Mouse (Mus musculus) retina, postnatal 7 days (tissue): Measurements from ENCODE around the gene Lgals12.

ENCODE experiments used
- DNase-seq: peaks from one replicate; pipeline ENCODE4 v3.0.0-alpha.2; 2012; ENCODE audit warnings: low read depth, low spot score

Lgals12 gene

GRCm38 (mm10) chr19:7606801-7607689 lies at the start of gene Lgals12:
Gene Lgals12, minus strand, starts transcription at chr19:7607193.
- DNase-seq, result no peak

GRCm38 (mm10) chr19:7648913-7649666 lies 42.1 kb upstream of the Lgals12 start:
- no peak for DNase-seq

GRCm38 (mm10) chr19:7633786-7634185 lies 26.8 kb upstream of the Lgals12 start:
- DNase-seq, result no peak

- no peak for DNase-seq
Observed at GRCm38 (mm10) chr19:7633021-7633420, 26.0 kb upstream of the Lgals12 start.

DNA sequence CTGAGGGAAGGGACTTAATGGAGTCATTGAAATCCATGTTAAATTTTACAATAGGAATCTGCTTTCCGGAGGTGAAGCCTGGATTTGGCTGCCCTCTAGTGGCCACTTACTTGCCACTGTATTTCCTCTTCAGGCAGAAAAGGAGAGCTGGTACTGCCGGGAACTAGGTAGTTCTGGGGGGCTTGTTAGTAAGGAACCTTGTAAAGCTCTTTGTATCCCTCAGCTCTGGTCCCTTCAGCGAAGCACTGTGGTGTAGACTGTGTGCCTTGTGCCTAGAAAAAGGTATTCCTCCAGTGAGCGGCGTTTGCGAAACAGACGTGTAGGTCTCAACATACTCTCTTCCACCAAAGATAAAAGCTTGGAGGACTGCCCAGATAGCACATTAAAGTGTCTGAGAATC lies 10.7 kb upstream of the Lgals12 start:
- no peak for DNase-seq

DNA sequence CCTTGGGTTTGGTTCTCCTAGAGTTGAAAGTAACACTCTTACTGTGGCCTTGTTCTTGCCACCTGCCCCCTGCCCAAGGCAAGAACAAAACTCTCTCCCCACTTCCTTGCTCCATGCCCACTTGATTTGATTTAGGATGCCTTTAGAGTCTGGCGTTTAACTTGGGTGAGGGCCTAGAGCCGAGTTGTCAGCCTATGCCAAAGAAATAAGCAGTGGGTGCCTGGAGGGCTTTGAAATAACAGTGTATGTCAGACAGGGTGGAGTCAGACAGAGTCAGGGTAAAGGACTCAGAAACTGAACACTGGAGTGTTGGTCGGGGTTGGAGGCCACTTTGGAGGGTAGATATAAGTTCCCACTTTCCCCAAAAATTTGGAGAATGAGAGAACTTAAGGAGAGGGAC lies 10.1 kb upstream of the Lgals12 start:
- no peak for DNase-seq

DNA sequence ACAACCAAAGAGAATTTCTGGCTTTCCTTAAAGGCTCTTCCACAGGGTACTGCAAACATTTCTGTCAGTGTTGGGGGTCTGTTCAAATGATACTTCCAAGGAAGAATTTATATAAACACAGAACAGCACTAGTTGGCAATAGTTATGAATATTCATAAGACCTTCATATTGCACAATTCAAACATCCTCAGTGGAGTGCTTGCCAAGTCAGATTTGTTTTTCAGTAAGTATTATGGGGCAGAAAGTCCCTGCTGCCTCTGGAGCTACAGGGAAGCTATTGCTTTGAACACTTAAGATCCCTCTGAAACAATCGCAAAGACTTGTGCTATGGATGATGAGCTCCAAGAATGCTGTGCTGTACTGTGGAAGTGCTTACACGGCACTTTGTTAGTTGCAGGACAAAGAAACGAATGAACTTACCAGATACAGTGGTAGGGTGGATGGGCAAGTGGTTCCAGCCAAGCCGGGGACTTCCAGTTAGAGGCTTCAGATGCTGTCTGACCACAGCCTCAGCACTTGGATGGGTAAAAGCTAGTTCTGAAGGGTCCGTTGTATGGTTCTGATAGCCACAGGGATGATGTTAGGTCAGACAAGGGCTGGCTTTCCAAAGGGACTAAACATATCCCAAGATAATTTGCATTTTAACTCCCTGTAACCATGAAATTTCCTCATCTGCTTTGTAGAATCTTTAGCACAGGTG lies 9.4 kb upstream of the Lgals12 start:
- no peak for DNase-seq

DNA sequence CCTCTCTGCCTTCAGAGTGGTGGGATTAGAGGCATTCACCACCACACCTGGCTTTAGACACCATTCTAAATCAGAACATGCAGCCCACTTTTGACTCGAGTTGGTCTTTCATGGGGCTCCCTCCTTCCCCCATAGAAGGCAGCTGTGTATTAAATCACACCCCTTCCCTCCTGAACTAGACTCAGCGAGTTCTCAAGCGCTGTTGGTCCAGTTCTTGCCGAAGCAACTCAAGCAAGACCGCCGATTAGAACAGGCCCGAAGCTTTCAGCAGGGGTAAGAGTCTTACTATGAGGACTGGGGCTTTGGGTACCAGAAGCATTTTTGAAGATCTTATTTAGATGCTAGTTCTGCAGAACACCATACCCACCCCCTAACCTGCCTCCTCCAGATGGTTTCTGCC lies 6.2 kb upstream of the Lgals12 start:
- DNase-seq, result no peak

GRCm38 (mm10) chr19:7611942-7612757 lies 5.2 kb upstream of the Lgals12 start, which contains the start of gene Hrasls5:
Gene Hrasls5, plus strand, starts transcription at chr19:7612541.
- DNase-seq, result no peak

DNA sequence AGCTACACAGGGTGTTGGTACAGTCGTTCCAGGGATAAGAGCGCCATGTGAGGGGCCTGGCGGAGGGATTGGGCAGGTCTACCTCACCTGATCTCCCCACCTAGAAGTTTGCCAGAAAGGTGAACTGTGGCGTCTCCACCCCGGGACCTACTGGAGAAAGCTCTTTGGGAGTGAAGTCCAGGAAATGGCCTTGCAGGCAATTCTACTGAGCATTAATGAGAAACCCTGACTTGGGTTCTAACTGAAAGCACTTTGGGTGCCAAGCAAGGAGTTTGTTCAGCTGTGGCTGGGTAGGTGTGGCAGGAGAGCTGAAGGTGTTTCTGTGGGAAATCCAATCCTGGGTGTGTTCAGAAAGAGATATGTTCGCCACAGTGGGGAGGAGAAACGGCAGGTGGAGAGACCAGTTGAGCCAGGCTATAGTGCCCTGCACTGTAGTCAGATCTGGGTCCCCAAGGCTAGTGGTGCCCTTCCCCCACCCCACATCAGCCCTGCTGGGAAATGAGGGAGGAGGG lies 753 bp upstream of the Lgals12 start:
- no peak for DNase-seq

GRCm38 (mm10) chr19:7605930-7606783 lies 836 bp downstream of the Lgals12 start:
- DNase-seq, result no peak

DNA sequence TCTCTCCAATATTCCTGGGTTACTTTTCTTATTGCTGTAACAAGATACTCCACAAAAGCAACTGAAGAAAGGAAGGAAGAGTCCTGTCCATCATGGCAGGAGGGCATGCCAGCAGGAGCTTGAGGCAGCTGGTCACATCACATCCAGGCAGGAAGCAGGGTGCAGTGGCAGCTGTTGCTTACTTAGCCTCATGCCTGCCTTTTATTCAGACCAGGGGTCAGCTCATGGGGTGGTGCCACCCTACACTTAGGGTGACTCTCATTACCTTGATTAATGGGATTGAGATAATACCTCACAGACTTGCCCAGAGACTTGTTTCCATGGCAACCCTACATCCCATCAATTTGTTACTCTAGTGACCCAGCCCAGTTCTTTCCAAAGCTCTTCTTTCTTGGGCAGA lies 2.0 kb downstream of the Lgals12 start:
- DNase-seq, result no peak

GRCm38 (mm10) chr19:7604107-7604506 lies 2.9 kb downstream of the Lgals12 start:
- DNase-seq, result no peak

GRCm38 (mm10) chr19:7601551-7601950 lies 5.4 kb downstream of the Lgals12 start:
- no peak for DNase-seq

DNA sequence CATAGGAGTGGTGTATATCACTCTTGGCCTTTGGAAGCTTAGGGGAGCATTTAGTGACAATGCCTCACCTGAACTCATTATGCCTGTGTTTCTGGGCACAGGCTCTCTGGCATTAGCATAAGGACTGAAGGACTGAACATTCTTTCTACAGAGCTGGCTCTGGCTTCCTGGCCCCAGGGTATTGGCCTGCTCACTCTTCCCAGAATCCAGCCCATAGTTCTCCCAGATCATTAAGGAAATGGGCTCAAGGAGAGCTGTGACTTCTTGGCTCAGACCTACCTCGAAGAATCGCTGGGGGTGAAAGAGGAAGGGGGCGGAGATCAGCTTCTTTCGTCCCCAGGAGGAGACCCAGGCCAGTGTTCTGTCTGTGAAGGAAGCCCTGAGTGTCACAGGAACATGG lies 8.5 kb downstream of the Lgals12 start:
- no peak for DNase-seq

GRCm38 (mm10) chr19:7595534-7595933 lies 11.5 kb downstream of the Lgals12 start:
- DNase-seq, result no peak

DNA sequence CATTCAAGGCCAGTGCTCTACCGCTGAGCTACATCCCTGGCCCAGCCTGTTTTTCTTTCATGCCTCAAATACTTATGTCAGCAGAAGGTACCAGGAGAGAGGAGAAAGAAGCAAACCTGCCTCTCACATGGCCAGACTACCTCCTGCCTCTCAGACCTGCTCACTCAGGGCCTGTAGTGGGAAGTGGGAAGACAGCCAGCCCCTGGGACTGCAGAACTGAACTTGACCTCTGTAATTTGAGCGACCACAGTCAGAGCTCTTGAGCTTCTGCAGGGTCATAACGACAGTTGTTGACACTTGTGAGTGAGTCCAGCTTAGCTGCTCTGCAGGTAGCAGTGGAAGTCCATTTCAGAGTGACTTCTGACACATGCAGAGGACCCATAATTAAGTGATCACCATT lies 15.0 kb downstream of the Lgals12 start:
- no peak for DNase-seq

DNA sequence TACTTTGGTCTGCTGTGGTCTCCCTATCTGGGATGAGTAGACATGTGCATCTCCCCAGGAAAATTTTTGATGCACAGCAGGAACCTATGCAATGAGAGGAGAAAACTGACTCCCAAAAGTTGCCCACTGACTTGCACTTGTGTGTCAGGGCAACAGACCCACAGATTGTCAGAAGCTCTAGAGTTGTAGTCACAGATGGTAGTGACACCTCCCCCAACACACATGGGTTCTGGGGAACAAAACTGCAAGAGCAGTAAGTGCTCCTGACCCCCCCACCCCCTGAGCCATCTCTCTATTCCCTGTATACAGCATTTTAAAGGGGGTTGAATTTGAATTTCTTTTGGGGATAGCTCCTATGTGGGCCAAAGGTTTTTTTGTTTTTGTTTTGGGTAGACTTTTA lies 16.2 kb downstream of the Lgals12 start:
- no peak for DNase-seq

DNA sequence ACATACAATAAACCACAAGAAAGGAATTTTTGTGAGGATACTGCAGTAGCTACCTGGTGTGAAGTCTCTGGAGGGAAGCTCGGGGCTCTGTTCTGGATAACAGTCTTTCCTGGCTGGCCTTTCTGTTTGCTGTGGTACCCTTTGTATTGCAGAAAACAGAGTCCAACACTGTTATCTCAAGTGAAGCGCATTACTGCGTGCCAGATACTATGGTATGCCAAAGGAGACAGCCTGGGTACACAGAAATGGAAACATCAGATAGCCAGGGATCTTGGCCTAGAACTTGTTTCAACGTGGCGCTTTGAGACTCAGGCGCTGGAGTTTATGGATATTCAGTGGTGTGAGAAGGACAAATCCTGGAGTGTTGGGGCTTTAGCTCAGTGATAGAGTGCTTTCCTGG lies 21.2 kb downstream of the Lgals12 start:
- DNase-seq, result no peak

- no peak for DNase-seq
Observed at GRCm38 (mm10) chr19:7585279-7585678, 21.7 kb downstream of the Lgals12 start.
